ENCODE assay signal across 5 mouse cellular contexts in genomic region chrY:20670391-20670790, GRCm38 (mm10).
DNase-seq lines count a peak whose midpoint lies in the region; ATAC-seq and TF ChIP-seq lines count a peak whose summit lies in the region.
"Not testable (repeated sequence)": the region's sequence is repeated elsewhere in the genome, so short reads cannot be mapped to it uniquely, and the experiment has no call there.

No protein-coding gene starts in this region.

- peak; percentile 2 for DNase-seq in gastrocnemius, adult 2 months
- DNase-seq in gastrocnemius, postnatal 25 days, result peak; percentile 2
- peak; percentile 1 for DNase-seq in kidney, postnatal 10 days
- peak; percentile 0 for DNase-seq in limb, embryonic 14.5 days (ENCODE audit: low spot score)
- DNase-seq in thymus, postnatal 14 days, result peak; percentile 1

- not testable (repeated sequence) for H3K4me3 ChIP-seq in gastrocnemius, adult 2 months; limb, embryonic 14.5 days (replicated peaks; ENCODE audit: low read length)

- not testable (repeated sequence) for TF ChIP-seq POLR2A in limb, embryonic 14.5 days (IDR thresholded peaks at IDR 0.05; ENCODE audit: borderline replicate concordance, extremely low read depth, insufficient read depth, insufficient read length)

- H3K9ac ChIP-seq in limb, embryonic 14.5 days (ENCODE audit: low read depth, low read length, severe bottlenecking), result not testable (repeated sequence)

- not testable (repeated sequence) for H3K36me3 ChIP-seq in limb, embryonic 14.5 days (ENCODE audit: control insufficient read depth, insufficient read depth, low read length)

- TF ChIP-seq CTCF in gastrocnemius, adult 2 months (IDR thresholded peaks at IDR 0.05), result not testable (repeated sequence)

- H3K4me2 ChIP-seq in limb, embryonic 14.5 days (replicated peaks; ENCODE audit: low read depth, low read length, severe bottlenecking), result not testable (repeated sequence)

- intact Hi-C loops in gastrocnemius, adult 2 months (cut with DNase I), result not testable (repeated sequence)

- WGBS in limb, embryonic 14.5 days, result no CpG with 5 or more reads among the region's 15 CpGs

- ATAC-seq in limb, embryonic 14.5 days (ENCODE audit: low FRiP score, low read depth), result not testable (repeated sequence)

- H3K27me3 ChIP-seq in limb, embryonic 14.5 days (ENCODE audit: control insufficient read depth, insufficient read depth, low read length), result not testable (repeated sequence)

- not testable (repeated sequence) for H3K9me3 ChIP-seq in limb, embryonic 14.5 days (ENCODE audit: control insufficient read depth, low read length)

- not testable (repeated sequence) for H3K27ac ChIP-seq in gastrocnemius, adult 2 months; limb, embryonic 14.5 days (replicated peaks; ENCODE audit: low read depth, low read length)

- H3K4me1 ChIP-seq in limb, embryonic 14.5 days (ENCODE audit: control insufficient read depth, insufficient read depth, low read length), result not testable (repeated sequence)
